Mouse (Mus musculus) bone marrow, adult 2 months (tissue): ENCODE results near the gene Olfr304. TPM values are rescaled to one million over a fixed set of nuclear protein-coding genes. Genes with fewer than 3 reads are reported as not detected.
"Not testable (repeated sequence)": the region's sequence is repeated elsewhere in the genome, so short reads cannot be mapped to it uniquely, and the experiment has no call there.

Experiments
- H3K27ac ChIP-seq: fragments of 200-500 bp; 2 replicates; pipeline ENCODE4 v1.5.1; 2012; ENCODE audit warnings: low read depth, mild to moderate bottlenecking, control low read depth, inconsistent platforms, low read length; ENCODE audit not compliant: control insufficient read depth, poor library complexity, insufficient read depth
- H3K4me1 ChIP-seq: fragments of 200-500 bp; 2 replicates; pipeline ENCODE4 v1.6.1; 2011; ENCODE audit warnings: low read length; ENCODE audit not compliant: control insufficient read depth, insufficient read depth
- H3K4me3 ChIP-seq: fragments of 200-500 bp; replicated peaks from 2 replicates; pipeline ENCODE3; 2011; ENCODE audit warnings: mild to moderate bottlenecking, low read depth, low read length, control low read depth; ENCODE audit not compliant: control insufficient read depth
- CTCF ChIP-seq: fragments of 200-500 bp; IDR thresholded peaks from 2 replicates; pipeline ENCODE4 v1.5.1; 2011; ENCODE audit warnings: low read length, control low read depth; ENCODE audit not compliant: control insufficient read depth, insufficient read depth
- POLR2A ChIP-seq: fragments of 200-500 bp; IDR thresholded peaks from 2 replicates; pipeline ENCODE4 v1.6.1; 2011; ENCODE audit warnings: low read depth, mild to moderate bottlenecking, control low read depth, low read length, borderline replicate concordance; ENCODE audit not compliant: control insufficient read depth
- WGBS: fragments of 180-500 bp; shearing (Covaris S2); methylation state at CpG from one replicate; pipeline ENCODE4 v1.1.7; 2018; 5-methylcytosine and 5-hydroxymethylcytosine counted together
- polyA plus RNA-seq: library from polyadenylated mRNA; stranded (reverse); fragments of >200 nt; gene quantifications from 2 replicates; pipeline ENCODE4 v1.2.4, GENCODE M21; 2011; ENCODE audit warnings: low replicate concordance; ENCODE audit not compliant: missing spikeins, insufficient read depth, insufficient read length

Olfr304 gene
- polyA plus RNA-seq, result not detected in 2 replicates

- no peak within 1 kb of the TSS for H3K27ac ChIP-seq
- no peak for TF ChIP-seq POLR2A
- TF ChIP-seq CTCF, result no peak
- H3K4me1 ChIP-seq, result no peaks in the 10 kb centered on the region
- H3K4me3 ChIP-seq, result no peak within 1 kb of the TSS
- 37% methylated on average over 1 of the region's 1 CpGs for WGBS
Observed at GRCm38 (mm10) chr7:86386558-86386957, at the start of gene Olfr304. Gene Olfr304, minus strand, starts transcription at chr7:86386658.

GRCm38 (mm10) chr7:86403546-86403945 is 17.1 kb upstream of the Olfr304 start, which contains the start of gene Olfr301:
Gene Olfr301, plus strand, starts transcription at chr7:86403846.
- Histone ChIP-seq H3K4me1 (no peaks in the 10 kb centered on the region), H3K4me3 (no peak within 1 kb of the TSS), H3K27ac (no peak within 1 kb of the TSS)
- TF ChIP-seq POLR2A, result no peak
- no peak for TF ChIP-seq CTCF
- WGBS, result 64% methylated on average over 2 of the region's 2 CpGs

- H3K4me1 ChIP-seq, result no peaks in the 10 kb centered on the region
- no peak for TF ChIP-seq POLR2A
- no peak for TF ChIP-seq CTCF
- no peak within 1 kb of the TSS for H3K27ac ChIP-seq
- no peak within 1 kb of the TSS for H3K4me3 ChIP-seq
Observed at GRCm38 (mm10) chr7:86397689-86398088, 11.2 kb upstream of the Olfr304 start, which contains the start of gene Olfr303. Gene Olfr303, minus strand, starts transcription at chr7:86397789.

- no peaks in the 10 kb centered on the region for H3K4me1 ChIP-seq
- TF ChIP-seq POLR2A (no peak), CTCF (no peak)
- no peak overlapping the region for H3K4me3 ChIP-seq
- no peak overlapping the region for H3K27ac ChIP-seq
- WGBS, result 71% methylated on average over 3 of the region's 3 CpGs
Observed at GRCm38 (mm10) chr7:86385769-86386168, 689 bp downstream of the Olfr304 start.

- Histone ChIP-seq H3K4me1 (no peaks in the 10 kb centered on the region), H3K27ac (no peak within 1 kb of the TSS), H3K4me3 (no peak within 1 kb of the TSS)
- WGBS, result 77% methylated on average over 1 of the region's 1 CpGs
- TF ChIP-seq CTCF (no peak), POLR2A (no peak)
Observed at GRCm38 (mm10) chr7:86366828-86367227, 19.6 kb downstream of the Olfr304 start, which contains the start of gene Olfr305. Gene Olfr305, minus strand, starts transcription at chr7:86366928.

- not testable (repeated sequence) for H3K4me1 ChIP-seq, H3K27ac ChIP-seq, H3K4me3 ChIP-seq
- 87% methylated on average over 9 of the region's 9 CpGs for WGBS
Observed at GRCm38 (mm10) chr7:86346296-86346695, 40.2 kb downstream of the Olfr304 start.

- H3K27ac ChIP-seq, result no peak overlapping the region
- TF ChIP-seq CTCF (no peak), POLR2A (no peak)
- WGBS, result 66% methylated on average over 3 of the region's 3 CpGs
Observed at GRCm38 (mm10) chr7:86344253-86344652, 42.2 kb downstream of the Olfr304 start.

GRCm38 (mm10) chr7:86342881-86343565 is 43.4 kb downstream of the Olfr304 start:
- H3K27ac ChIP-seq, result no peak overlapping the region
- WGBS, result 72% methylated on average over 14 of the region's 14 CpGs
- H3K4me1 ChIP-seq, result no peaks in the 10 kb centered on the region
- TF ChIP-seq POLR2A, result no peak
- TF ChIP-seq CTCF, result no peak
- H3K4me3 ChIP-seq, result no peak overlapping the region

More at GRCm38 (mm10) chr7:86344253-86344652, 42.2 kb downstream of the Olfr304 start:
- Histone ChIP-seq H3K4me3 (no peak overlapping the region), H3K4me1 (no peaks in the 10 kb centered on the region)
